Mouse (Mus musculus): ENCODE data around the gene Olfr1511. TPM values are rescaled to one million over a fixed set of nuclear protein-coding genes. Genes with fewer than 3 reads are reported as not detected.

The Olfr1511 gene
- polyA plus RNA-seq, 1 experiment from 2014 or later: 1.1 TPM

Other genes with a start within 250 kb of the Olfr1511 start
- gene Supt16, start 200.0 kb downstream of the Olfr1511 start, polyA plus RNA-seq (2014; fragmentation: Nextera tagmentation; extraction: Ambion mirVana): 43.6 and 61.4 TPM in 2 replicates
- 49.6 and 59.6 TPM in 2 replicates for gene Chd8, start 139.6 kb downstream of the Olfr1511 start, polyA plus RNA-seq (2014; fragmentation: Nextera tagmentation; extraction: Ambion mirVana)
- gene Tox4, start 118.2 kb downstream of the Olfr1511 start, polyA plus RNA-seq (2014; fragmentation: Nextera tagmentation; extraction: Ambion mirVana): 49.0 and 69.3 TPM in 2 replicates
- gene Rab2b, start 117.8 kb downstream of the Olfr1511 start, polyA plus RNA-seq (2014; fragmentation: Nextera tagmentation; extraction: Ambion mirVana): 69.4 TPM in 2 replicates
- gene Mettl3, start 92.3 kb downstream of the Olfr1511 start, polyA plus RNA-seq (2014; fragmentation: Nextera tagmentation; extraction: Ambion mirVana): 41.1 and 42.5 TPM in 2 replicates
- 42.4 and 52.4 TPM in 2 replicates for gene Sall2, start 68.6 kb downstream of the Olfr1511 start, polyA plus RNA-seq (2014; fragmentation: Nextera tagmentation; extraction: Ambion mirVana)
- gene Olfr1513, start 41.0 kb downstream of the Olfr1511 start, polyA plus RNA-seq (2014; fragmentation: Nextera tagmentation; extraction: Ambion mirVana): not detected in 2 replicates
- not detected in 2 replicates for gene Olfr1512, start 18.2 kb downstream of the Olfr1511 start, polyA plus RNA-seq (2014; fragmentation: Nextera tagmentation; extraction: Ambion mirVana)
- gene Olfr1510, start 17.0 kb upstream of the Olfr1511 start, polyA plus RNA-seq (2014; fragmentation: Nextera tagmentation; extraction: Ambion mirVana): not detected in 2 replicates
- not detected in 2 replicates for gene Olfr1509, start 45.6 kb upstream of the Olfr1511 start, polyA plus RNA-seq (2014; fragmentation: Nextera tagmentation; extraction: Ambion mirVana)
- 0.04 TPM in 1 of 2 replicates, not detected in the other for gene Olfr1508, start 70.1 kb upstream of the Olfr1511 start, polyA plus RNA-seq (2014; fragmentation: Nextera tagmentation; extraction: Ambion mirVana)
- gene Olfr1507, start 98.4 kb upstream of the Olfr1511 start, polyA plus RNA-seq (2014; fragmentation: Nextera tagmentation; extraction: Ambion mirVana): not detected in 2 replicates